Mouse (Mus musculus) limb, embryonic 14.5 days (tissue): ENCODE measurements around the gene Ccdc134. TPM values are rescaled to one million over a fixed set of nuclear protein-coding genes. Genes with fewer than 3 reads are reported as not detected.

Experiments used
- ATAC-seq: fragments of 200-750 bp; cut with Nextera tagmentation; 2 replicates; pipeline ENCODE4 v1.8.0; 2017; ENCODE audit warnings: low read depth, moderate number of reproducible peaks, moderate TSS enrichment; ENCODE audit not compliant: low FRiP score
- DNase-seq: peaks from one replicate; pipeline ENCODE4 v3.0.0-alpha.2; 2015; ENCODE audit warnings: low spot score
- H3K27ac ChIP-seq: fragments of 300-500 bp; sonication (generic); replicated peaks from 2 replicates; pipeline ENCODE4 v1.5.1; 2014; ENCODE audit warnings: low read depth, mild to moderate bottlenecking, low read length, moderate library complexity, mixed read lengths
- H3K27me3 ChIP-seq: fragments of 300-500 bp; sonication (generic); 2 replicates; pipeline ENCODE4 v1.6.1; 2014; ENCODE audit warnings: low read length, mixed read lengths; ENCODE audit not compliant: control insufficient read depth, insufficient read depth
- H3K36me3 ChIP-seq: fragments of 300-500 bp; sonication (generic); 2 replicates; pipeline ENCODE4 v1.6.1; 2014; ENCODE audit warnings: mild to moderate bottlenecking, low read length, moderate library complexity, mixed read lengths; ENCODE audit not compliant: control insufficient read depth, insufficient read depth
- H3K4me1 ChIP-seq: fragments of 300-500 bp; sonication (generic); 2 replicates; pipeline ENCODE4 v1.6.1; 2014; ENCODE audit warnings: antibody characterized with exemption, low read length, mixed read lengths; ENCODE audit not compliant: control insufficient read depth, insufficient read depth
- H3K4me2 ChIP-seq: fragments of 300-500 bp; sonication (generic); replicated peaks from 2 replicates; pipeline ENCODE4 v1.6.1; 2014; ENCODE audit warnings: low read depth, mild to moderate bottlenecking, low read length, moderate library complexity; ENCODE audit not compliant: severe bottlenecking
- H3K4me3 ChIP-seq: fragments of 300-500 bp; sonication (generic); replicated peaks from 2 replicates; pipeline ENCODE4 v1.5.1; 2014; ENCODE audit warnings: low read length
- H3K9ac ChIP-seq: fragments of 300-500 bp; sonication (generic); 2 replicates; pipeline ENCODE4 v1.6.1; 2014; ENCODE audit warnings: mild to moderate bottlenecking, low read depth, low read length, moderate library complexity; ENCODE audit not compliant: severe bottlenecking
- H3K9me3 ChIP-seq: fragments of 300-500 bp; sonication (generic); 2 replicates; pipeline ENCODE4 v1.6.1; 2016; ENCODE audit warnings: low read length; ENCODE audit not compliant: control insufficient read depth
- POLR2A ChIP-seq: fragments of 200-500 bp; IDR thresholded peaks from 2 replicates; pipeline ENCODE4 v1.8.0; 2012; ENCODE audit warnings: inconsistent platforms, mild to moderate bottlenecking, moderate library complexity, borderline replicate concordance; ENCODE audit not compliant: insufficient read depth, insufficient read length; ENCODE audit errors: extremely low read depth
- WGBS: fragments of 180-500 bp; shearing (Covaris S2); extraction: QIAGEN DNeasy Blood & Tissue Kit; methylation state at CpG from one replicate; pipeline ENCODE4 v1.1.7; 2014; 5-methylcytosine and 5-hydroxymethylcytosine counted together
- polyA plus RNA-seq, 2 experiments: library from polyadenylated mRNA; depleted of rRNA in 1 of 2; stranded (reverse) in 1 of 2; unstranded in 1 of 2; fragments of >200 nt; fragmentation: Nextera tagmentation in 1 of 2; extraction: Ambion mirVana in 1 of 2; gene quantifications; 2 replicates each; pipeline versions ENCODE4 v1.2.1 to v1.2.3; 2012 to 2014

Gene Ccdc134
- polyA plus RNA-seq, 2 experiments = 26.4 to 40.7 TPM

DNA sequence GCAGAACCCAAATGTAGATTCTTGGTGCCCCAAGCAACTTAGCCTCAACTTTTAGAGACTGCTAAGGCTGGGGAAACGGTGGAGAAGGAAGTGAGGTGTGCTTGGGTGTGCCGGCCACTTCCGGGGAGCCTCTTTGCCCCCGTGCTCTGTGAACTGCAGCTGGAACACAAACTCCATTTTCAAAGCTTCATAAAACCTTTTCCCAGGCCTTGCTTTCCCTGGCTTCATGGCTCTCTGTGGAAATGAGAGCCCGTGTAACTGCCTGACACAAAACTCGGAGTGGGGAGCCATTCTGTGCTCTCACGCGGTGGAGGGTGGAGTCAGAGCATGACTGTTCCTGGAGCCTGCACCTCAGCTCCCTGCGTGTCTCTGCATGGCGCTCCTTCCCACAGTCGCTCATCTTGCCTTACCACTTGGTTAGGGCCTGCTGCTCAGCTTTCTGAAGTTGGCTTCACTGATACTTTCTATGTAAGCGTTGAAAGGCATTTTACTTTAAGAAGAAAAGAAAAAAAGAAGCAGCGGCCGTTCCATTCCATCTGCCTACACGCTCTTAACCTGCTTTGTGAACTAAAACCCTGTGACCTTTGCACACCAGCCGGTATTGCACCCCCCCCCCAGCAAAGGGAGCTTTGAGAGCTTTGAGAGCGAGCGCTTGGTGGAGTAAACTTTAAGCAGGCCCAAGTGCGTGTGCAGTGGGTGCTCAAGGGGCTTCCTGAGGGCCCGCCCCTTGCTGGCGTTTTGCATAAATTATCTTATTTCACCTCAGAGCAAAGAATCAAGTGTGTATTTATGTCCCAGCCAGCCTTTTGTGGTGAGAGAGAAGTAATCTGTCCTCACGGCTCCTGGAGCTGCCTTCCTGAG lies 38.7 kb downstream of the Ccdc134 start:
- 51% methylated on average over 22 of the region's 22 CpGs for WGBS
- DNase-seq = no peak
- H3K27ac ChIP-seq = peak overlapping the region; percentile 52; the same call in 1 of the 2 replicates

DNA sequence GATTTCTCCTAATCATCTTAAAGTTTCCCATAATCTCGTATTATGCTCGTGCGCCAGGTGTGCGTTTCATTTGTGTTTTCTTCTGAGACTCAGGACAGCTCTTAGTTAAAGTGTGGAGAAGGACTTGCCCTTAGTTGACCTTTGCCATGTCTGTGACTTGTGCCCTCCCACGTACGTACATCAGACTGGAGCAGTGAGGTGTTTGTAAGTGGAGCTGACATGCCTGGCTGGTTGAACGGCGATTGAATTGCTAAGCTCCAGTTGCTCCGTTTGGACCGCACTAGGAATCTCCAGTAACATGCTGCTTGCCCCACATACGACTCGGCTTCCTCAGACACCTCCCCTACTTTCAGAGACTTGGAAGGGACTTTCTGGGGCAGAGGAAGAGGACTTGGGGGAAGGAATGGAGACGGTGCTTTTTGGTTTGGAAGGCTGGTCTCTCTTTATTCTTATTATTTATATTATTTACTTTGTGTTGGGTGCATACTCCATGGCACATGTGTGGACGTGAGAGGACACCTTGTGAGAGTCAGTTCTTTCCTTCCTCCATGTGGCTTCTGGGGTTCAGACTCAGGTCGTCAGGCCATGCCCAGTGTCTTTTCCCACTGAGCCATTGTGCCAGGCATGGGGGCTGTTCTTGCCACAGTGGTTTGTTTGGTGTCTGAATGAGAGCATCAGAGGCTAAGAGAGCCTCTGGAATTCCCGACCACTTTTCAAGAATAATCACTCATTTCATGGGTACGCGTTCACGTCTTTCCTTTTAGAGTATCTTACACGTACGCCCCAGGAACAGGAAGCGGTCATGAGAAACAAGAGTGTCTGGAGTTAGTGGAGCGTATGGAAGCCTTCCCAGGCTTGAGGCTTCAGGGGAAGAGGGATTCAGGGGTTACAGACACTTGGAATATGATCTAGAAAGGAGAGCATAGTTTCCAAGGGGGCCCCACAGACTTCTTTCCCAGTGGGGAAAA lies 39.8 kb downstream of the Ccdc134 start:
- Histone ChIP-seq H3K36me3 (peaks cover 27% of the 10 kb centered on the region), H3K9ac (no peak overlapping the region), H3K4me2 (no peak overlapping the region), H3K9me3 (no peaks in the 10 kb centered on the region), H3K27ac (no peak overlapping the region), H3K4me3 (no peak overlapping the region), H3K27me3 (no peaks in the 10 kb centered on the region), H3K4me1 (peaks cover 21% of the 10 kb centered on the region)
- no peak for ATAC-seq
- no peak for DNase-seq
- 66% methylated on average over 23 of the region's 23 CpGs for WGBS
- TF ChIP-seq POLR2A = no peak

More for the DNA sequence above, 38.7 kb downstream of the Ccdc134 start:
- Histone ChIP-seq H3K9me3 (no peaks in the 10 kb centered on the region), H3K4me3 (no peak overlapping the region), H3K36me3 (peaks cover 19% of the 10 kb centered on the region), H3K27me3 (no peaks in the 10 kb centered on the region), H3K9ac (0 out of 2 replicates have a peak overlapping the region, but pooled peaks have one; percentile 1), H3K4me2 (no peak overlapping the region; the same call in 1 of the 2 replicates), H3K4me1 (peaks cover 21% of the 10 kb centered on the region)
- no peak for ATAC-seq
- TF ChIP-seq POLR2A = no peak

DNA sequence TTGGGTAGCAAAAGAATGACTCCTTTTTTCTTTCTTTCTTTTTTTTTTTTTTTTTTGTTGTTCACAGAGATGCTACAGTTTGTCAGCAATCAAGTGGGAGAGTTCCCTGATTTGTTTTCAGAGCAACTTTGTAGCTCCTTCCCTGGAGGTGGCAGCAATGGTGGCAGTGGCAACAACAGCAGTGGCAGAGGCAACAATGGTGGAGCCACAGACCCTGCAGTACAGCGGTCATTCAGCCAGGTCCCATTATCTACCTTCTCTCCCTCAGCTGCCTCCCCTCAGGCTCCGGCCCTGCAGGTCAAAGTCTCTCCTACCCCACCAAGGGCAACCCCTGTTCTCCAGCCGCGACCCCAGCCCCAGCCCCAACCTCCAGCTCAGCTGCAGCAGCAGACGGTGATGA lies 41.9 kb downstream of the Ccdc134 start:
- Histone ChIP-seq H3K36me3 (peaks cover 48% of the 10 kb centered on the region), H3K4me3 (no peak overlapping the region), H3K4me1 (peaks cover 19% of the 10 kb centered on the region), H3K27me3 (no peaks in the 10 kb centered on the region), H3K4me2 (no peak overlapping the region), H3K9me3 (no peaks in the 10 kb centered on the region), H3K27ac (no peak overlapping the region), H3K9ac (no peak overlapping the region)
- DNase-seq = no peak
- ATAC-seq = no peak
- TF ChIP-seq POLR2A = no peak
- WGBS = 79% methylated on average over 5 of the region's 5 CpGs

DNA sequence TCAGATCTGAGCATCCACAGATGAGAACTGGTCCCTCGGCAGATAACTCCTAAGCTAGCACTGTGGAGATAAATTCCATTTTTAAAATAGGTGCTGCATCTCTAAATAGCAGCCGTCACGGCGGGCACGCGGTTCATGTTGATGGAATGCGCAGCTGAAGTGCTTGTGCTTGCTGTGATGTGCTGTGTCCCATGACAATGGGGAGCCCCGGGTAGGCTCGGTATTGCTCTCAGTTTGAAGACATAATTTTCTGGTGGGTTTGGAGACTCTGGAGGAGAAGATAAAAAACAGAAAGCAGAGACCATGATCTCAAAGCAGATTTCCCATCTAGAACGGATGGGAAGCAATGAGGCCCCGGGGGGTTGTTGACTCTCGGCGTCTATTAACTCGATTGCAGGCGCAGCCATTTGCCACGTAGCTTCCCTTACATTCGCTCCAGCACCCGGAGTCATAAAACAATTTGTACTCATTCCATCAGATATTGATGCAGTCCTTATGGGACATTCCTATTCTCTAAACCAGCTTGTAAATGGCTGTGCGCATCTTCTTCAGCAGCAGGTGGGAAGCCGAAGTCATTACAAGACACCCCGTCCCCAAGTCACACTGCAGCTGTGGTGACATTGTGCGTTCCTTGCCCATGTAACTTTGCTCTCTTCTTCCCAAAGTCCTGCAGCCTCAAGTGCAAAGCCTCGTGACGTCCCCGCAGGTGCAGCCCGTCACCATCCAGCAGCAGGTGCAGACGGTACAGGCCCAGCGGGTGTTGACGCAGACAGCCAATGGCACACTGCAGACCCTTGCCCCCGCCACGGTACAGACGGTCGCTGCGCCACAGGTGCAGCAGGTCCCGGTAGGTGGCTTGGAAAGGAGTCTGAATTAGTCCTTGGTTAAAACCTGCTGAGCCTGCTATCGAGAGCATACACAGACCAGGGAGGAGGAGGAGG lies 43.0 kb downstream of the Ccdc134 start:
- H3K4me2 ChIP-seq = no peak overlapping the region
- ATAC-seq = no peak
- H3K9me3 ChIP-seq = no peaks in the 10 kb centered on the region
- 82% methylated on average over 36 of the region's 36 CpGs for WGBS
- no peak overlapping the region for H3K9ac ChIP-seq
- no peak overlapping the region for H3K27ac ChIP-seq
- no peak for TF ChIP-seq POLR2A
- no peak overlapping the region for H3K4me3 ChIP-seq
- H3K4me1 ChIP-seq = peaks cover 16% of the 10 kb centered on the region
- H3K27me3 ChIP-seq = no peaks in the 10 kb centered on the region
- peaks cover 58% of the 10 kb centered on the region for H3K36me3 ChIP-seq
- DNase-seq = no peak

DNA sequence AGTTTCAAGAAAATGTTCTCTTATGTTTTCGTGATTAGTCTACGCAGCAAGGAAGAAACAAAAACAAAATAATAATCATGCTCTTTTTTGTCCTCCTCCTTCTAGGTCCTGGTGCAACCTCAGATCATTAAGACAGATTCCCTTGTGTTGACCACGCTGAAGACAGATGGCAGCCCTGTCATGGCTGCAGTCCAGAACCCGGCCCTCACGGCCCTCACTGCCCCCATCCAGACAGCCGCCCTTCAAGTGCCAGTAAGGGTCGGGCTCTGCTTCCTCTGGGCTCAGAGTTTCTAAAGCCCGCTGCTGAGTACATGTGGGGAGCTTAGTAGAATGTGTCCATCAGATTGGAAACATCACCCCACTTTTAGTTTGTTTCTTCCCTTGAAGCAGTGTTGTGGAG lies 44.9 kb downstream of the Ccdc134 start:
- Histone ChIP-seq H3K27me3 (no peaks in the 10 kb centered on the region), H3K9me3 (no peaks in the 10 kb centered on the region), H3K4me2 (no peak overlapping the region), H3K9ac (no peak overlapping the region), H3K36me3 (peaks cover 76% of the 10 kb centered on the region), H3K4me3 (no peak overlapping the region), H3K4me1 (no peaks in the 10 kb centered on the region), H3K27ac (no peak overlapping the region)
- ATAC-seq (no peak), DNase-seq (no peak)
- 85% methylated on average over 8 of the region's 8 CpGs for WGBS
- TF ChIP-seq POLR2A = no peak
